22 mouse cellular contexts compared by ENCODE assay signal in the genomic region with DNA sequence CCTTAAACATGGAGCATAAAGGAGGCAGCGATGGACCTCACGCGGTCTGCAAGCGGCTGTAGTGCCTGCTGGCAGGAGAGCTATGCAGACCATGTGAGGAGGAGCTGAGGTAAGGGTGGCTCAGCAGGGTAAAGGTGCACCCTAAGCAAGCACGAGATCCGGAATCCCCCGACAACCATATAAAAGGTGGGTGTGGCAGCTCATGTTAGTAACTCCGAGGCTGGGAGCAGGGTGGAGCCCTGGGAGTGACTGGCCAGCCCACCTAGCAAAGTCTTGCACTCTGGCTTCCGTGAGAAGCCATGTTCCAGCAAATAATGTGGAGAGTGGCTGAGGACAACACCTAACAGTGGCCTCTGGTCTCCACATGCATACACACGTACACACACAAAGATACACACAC.
DNase-seq lines count a peak whose midpoint lies in the region; ATAC-seq and TF ChIP-seq lines count a peak whose summit lies in the region.
"Had no signal": no experiment of that assay in that cellular context is flagged by ENCODE, and none has a peak within 500 bp of the region (broad histone marks: within the 10 kb centered on the region; RNA-seq: fewer than 3 reads in every experiment).

No protein-coding gene starts in this region.

- peak; percentile 85 for DNase-seq in heart, adult 11 months
- DNase-seq in heart, postnatal 36 days: no peak
- DNase-seq in midbrain, embryonic 10.5 days (ENCODE audit: low spot score): no peak
- DNase-seq in cerebellum, adult 11-12 months: no peak
- no peak for DNase-seq in thymus, postnatal 4 days
- DNase-seq in thymus, postnatal 36 days: no peak
- DNase-seq: adrenal gland, postnatal 10 days; gastrocnemius, postnatal 36 days; heart, postnatal 10 days; kidney, adult 11 months; lung, adult 2 months; lung, postnatal 36 days; right cerebral cortex, postnatal 4 days; thymus, postnatal 25 days had no signal

- intact Hi-C loops in heart, postnatal 36 days (cut with DNase I): no loop called here

- no peak overlapping the region for H3K4me3 ChIP-seq in midbrain, embryonic 15.5 days
- no peak overlapping the region for H3K4me3 ChIP-seq in midbrain, embryonic 10.5 days
- no peak overlapping the region for H3K4me3 ChIP-seq in intestine, postnatal 0 days (ENCODE audit: low read depth, low read length)
- H3K4me3 ChIP-seq: limb, embryonic 12.5 days; liver, embryonic 12.5 days had no signal

- peak; percentile 48; the same call in 1 of the 2 replicates for ATAC-seq in midbrain, embryonic 15.5 days (replicated peaks)
- ATAC-seq in intestine, postnatal 0 days: peak; percentile 67
- ATAC-seq: activated CD4-positive, CD25-positive, alpha-beta regulatory T cell, adult 4 months; liver, embryonic 12.5 days had no signal

- H3K9ac ChIP-seq in midbrain, embryonic 15.5 days: no peak overlapping the region
- H3K9ac ChIP-seq in intestine, postnatal 0 days (ENCODE audit: low read depth, low read length): no peak overlapping the region
- H3K9ac ChIP-seq: limb, embryonic 12.5 days; liver, embryonic 12.5 days had no signal

- H3K27me3 ChIP-seq in midbrain, embryonic 15.5 days (replicated peaks): no peaks in the 10 kb centered on the region
- no peaks in the 10 kb centered on the region for H3K27me3 ChIP-seq in midbrain, embryonic 10.5 days (ENCODE audit: low read depth, poor library complexity, severe bottlenecking)
- no peaks in the 10 kb centered on the region for H3K27me3 ChIP-seq in intestine, postnatal 0 days (replicated peaks; ENCODE audit: control insufficient read depth, insufficient read depth, low read length)
- H3K27me3 ChIP-seq: limb, embryonic 12.5 days; liver, embryonic 12.5 days had no signal

- no peak overlapping the region for H3K27ac ChIP-seq in midbrain, embryonic 15.5 days
- no peak overlapping the region for H3K27ac ChIP-seq in midbrain, embryonic 10.5 days (replicated peaks)
- no peak overlapping the region for H3K27ac ChIP-seq in intestine, postnatal 0 days (ENCODE audit: low read depth, low read length)
- H3K27ac ChIP-seq: kidney, postnatal 0 days; limb, embryonic 12.5 days; liver, embryonic 12.5 days had no signal

- WGBS in midbrain, embryonic 15.5 days: 84% methylated on average over 10 of the region's 10 CpGs
- 90% methylated on average over 10 of the region's 10 CpGs for WGBS in midbrain, embryonic 10.5 days
- WGBS in intestine, postnatal 0 days: 60% methylated on average over 10 of the region's 10 CpGs

- H3K9me3 ChIP-seq in midbrain, embryonic 15.5 days: no peaks in the 10 kb centered on the region
- H3K9me3 ChIP-seq in midbrain, embryonic 10.5 days (replicated peaks): no peaks in the 10 kb centered on the region
- no peaks in the 10 kb centered on the region for H3K9me3 ChIP-seq in intestine, postnatal 0 days (ENCODE audit: control insufficient read depth)
- H3K9me3 ChIP-seq: G1E; limb, embryonic 12.5 days; liver, embryonic 12.5 days had no signal

- no peaks in the 10 kb centered on the region for H3K4me1 ChIP-seq in midbrain, embryonic 15.5 days
- H3K4me1 ChIP-seq in midbrain, embryonic 10.5 days: no peaks in the 10 kb centered on the region
- no peaks in the 10 kb centered on the region for H3K4me1 ChIP-seq in intestine, postnatal 0 days (replicated peaks; ENCODE audit: control insufficient read depth, insufficient read depth, low read length)
- H3K4me1 ChIP-seq: limb, embryonic 12.5 days; liver, embryonic 12.5 days had no signal

- no peak for TF ChIP-seq CTCF in intestine, postnatal 0 days (IDR thresholded peaks at IDR 0.05; ENCODE audit: low read depth)

- H3K4me2 ChIP-seq in midbrain, embryonic 15.5 days: no peak overlapping the region
- H3K4me2 ChIP-seq in intestine, postnatal 0 days (replicated peaks; ENCODE audit: low read depth): no peak overlapping the region
- H3K4me2 ChIP-seq: heart, embryonic 11.5 days; limb, embryonic 12.5 days; liver, embryonic 12.5 days had no signal

- no peaks in the 10 kb centered on the region for H3K36me3 ChIP-seq in midbrain, embryonic 15.5 days (replicated peaks)
- no peaks in the 10 kb centered on the region for H3K36me3 ChIP-seq in midbrain, embryonic 10.5 days
- H3K36me3 ChIP-seq in intestine, postnatal 0 days (ENCODE audit: control insufficient read depth, insufficient read depth): no peaks in the 10 kb centered on the region
- H3K36me3 ChIP-seq: G1E; limb, embryonic 12.5 days; liver, embryonic 12.5 days had no signal
